Mouse (Mus musculus) intestine, embryonic 16.5 days (tissue): ENCODE measurements around the gene 1700012P22Rik. TPM values are rescaled to one million over a fixed set of nuclear protein-coding genes. Genes with fewer than 3 reads are reported as not detected.

ENCODE experiments used
- polyA plus RNA-seq: library from polyadenylated mRNA; unstranded; fragments of >200 nt; fragmentation: Nextera tagmentation; extraction: Ambion mirVana; gene quantifications from 2 replicates; pipeline ENCODE4 v1.2.1, GENCODE M21; 2015

Gene 1700012P22Rik
- polyA plus RNA-seq, 1 experiment from 2014 or later: not detected

Other genes starting within 250 kb of the 1700012P22Rik start
- gene Oog2, start 248.1 kb downstream of the 1700012P22Rik start, polyA plus RNA-seq: not detected in 2 replicates
- not detected in 2 replicates for gene C87977, start 225.5 kb downstream of the 1700012P22Rik start, polyA plus RNA-seq
- not detected in 2 replicates for gene Pramel5, start 158.3 kb downstream of the 1700012P22Rik start, polyA plus RNA-seq
- gene Gm13128, start 108.5 kb downstream of the 1700012P22Rik start, polyA plus RNA-seq: not detected in 2 replicates
- not detected in 2 replicates for gene Gm13119, start 80.8 kb downstream of the 1700012P22Rik start, polyA plus RNA-seq
- not detected in 2 replicates for gene Pramef20, start 60.8 kb downstream of the 1700012P22Rik start, polyA plus RNA-seq
- 0.07 TPM in 1 of 2 replicates, not detected in the other for gene Pramef12, start 30.3 kb downstream of the 1700012P22Rik start, polyA plus RNA-seq
- not detected in 2 replicates for gene Gm9944, start 14.5 kb upstream of the 1700012P22Rik start, polyA plus RNA-seq
- gene Aadacl3, start 25.0 kb upstream of the 1700012P22Rik start, polyA plus RNA-seq: not detected in 2 replicates
- gene 9430007A20Rik, start 81.0 kb upstream of the 1700012P22Rik start, polyA plus RNA-seq: not detected in 2 replicates
- gene Gm13124, start 126.4 kb upstream of the 1700012P22Rik start, polyA plus RNA-seq: not detected in 2 replicates
- gene Aadacl4, start 174.9 kb upstream of the 1700012P22Rik start, polyA plus RNA-seq: not detected in 2 replicates
- gene Gm436, start 247.6 kb upstream of the 1700012P22Rik start, polyA plus RNA-seq: not detected in 2 replicates